Mouse (Mus musculus): ENCODE measurements around the gene Slit3. TPM values are rescaled to one million over a fixed set of nuclear protein-coding genes. Genes with fewer than 3 reads are reported as not detected.

The Slit3 gene
- total and polyA plus RNA-seq, 3 experiments = not detected

- H3K9ac ChIP-seq (ENCODE audit: control insufficient read depth, low read depth, low read length, poor library complexity, severe bottlenecking) = no peak overlapping the region
- no peaks in the 10 kb centered on the region for H3K27me3 ChIP-seq (ENCODE audit: control insufficient read depth in 1 of 2, insufficient read depth in 2 of 2, low read length in 2 of 2)
- no peaks in the 10 kb centered on the region for H3K79me2 ChIP-seq (ENCODE audit: control insufficient read depth, insufficient read depth, low read length, poor library complexity)
- no peaks in the 10 kb centered on the region for H3K9me3 ChIP-seq (replicated peaks; ENCODE audit: insufficient read depth, low read length)
- no peak for DNase-seq (ENCODE audit: low read depth, low spot score)
- H3K36me3 ChIP-seq (ENCODE audit: control insufficient read depth in 1 of 2, insufficient read depth in 2 of 2, low read length in 2 of 2) = no peaks in the 10 kb centered on the region
- no peak overlapping the region for H3K27ac ChIP-seq (ENCODE audit: control insufficient read depth, low read depth, low read length)
- no peaks in the 10 kb centered on the region for H3K4me1 ChIP-seq (ENCODE audit: control insufficient read depth in 1 of 2, insufficient read depth in 2 of 2, low read length in 2 of 2)
- H3K4me3 ChIP-seq (ENCODE audit: control insufficient read depth in 1 of 2, insufficient read depth in 1 of 2, low read depth in 2 of 2, low read length in 2 of 2) = no peak overlapping the region
- TF ChIP-seq USF1 (IDR thresholded peaks at IDR 0.05; ENCODE audit: low read depth, low read length) (no peak), SIN3A (IDR thresholded peaks at IDR 0.05; ENCODE audit: low read length) (no peak), NRF1 (IDR thresholded peaks at IDR 0.05; ENCODE audit: insufficient read depth, low read depth, low read length, poor library complexity, severe bottlenecking) (no peak), RAD21 (IDR thresholded peaks at IDR 0.05; ENCODE audit: low read depth, low read length) (no peak), MAFK (IDR thresholded peaks at IDR 0.05; ENCODE audit: borderline replicate concordance, low read depth, low read length) (no peak), CTCF (IDR thresholded peaks at IDR 0.05 in 2 of 3, conservative IDR thresholded peaks at IDR 0.05 in 1 of 3; ENCODE audit: control insufficient read depth in 1 of 3, insufficient read depth in 1 of 3, low read depth in 2 of 3, low read length in 3 of 3, poor library complexity in 1 of 3, severe bottlenecking in 1 of 3) (no peak), TCF12 (IDR thresholded peaks at IDR 0.05; ENCODE audit: low read depth, low read length) (no peak), GATA1 (IDR thresholded peaks at IDR 0.05; ENCODE audit: low read depth, low read length) (no peak), KAT2A (conservative IDR thresholded peaks at IDR 0.05; ENCODE audit: low read depth, low read length) (no peak), NELFE (IDR thresholded peaks at IDR 0.05; ENCODE audit: low read depth, low read length) (no peak), MYC (IDR thresholded peaks at IDR 0.05; ENCODE audit: low read depth, low read length) (no peak), HCFC1 (IDR thresholded peaks at IDR 0.05; ENCODE audit: low read depth, low read length) (no peak), BHLHE40 (IDR thresholded peaks at IDR 0.05; ENCODE audit: borderline replicate concordance, low read depth, low read length) (no peak), ZC3H11A (IDR thresholded peaks at IDR 0.05; ENCODE audit: low read depth, low read length) (no peak), E2F4 (IDR thresholded peaks at IDR 0.05; ENCODE audit: borderline replicate concordance, low read depth, low read length) (no peak)
Observed at GRCm38 (mm10) chr11:35296803-35297202, 175.8 kb downstream of the Slit3 start.

GRCm38 (mm10) chr11:35297319-35297718, 176.3 kb downstream of the Slit3 start:
- Histone ChIP-seq H3K36me3 (ENCODE audit: control insufficient read depth in 1 of 2, insufficient read depth in 2 of 2, low read length in 2 of 2) (no peaks in the 10 kb centered on the region), H3K27me3 (ENCODE audit: control insufficient read depth in 1 of 2, insufficient read depth in 2 of 2, low read length in 2 of 2) (no peaks in the 10 kb centered on the region), H3K4me1 (ENCODE audit: control insufficient read depth in 1 of 2, insufficient read depth in 2 of 2, low read length in 2 of 2) (no peaks in the 10 kb centered on the region), H3K79me2 (ENCODE audit: control insufficient read depth, insufficient read depth, low read length, poor library complexity) (no peaks in the 10 kb centered on the region), H3K27ac (ENCODE audit: control insufficient read depth, low read depth, low read length) (no peak overlapping the region), H3K9me3 (replicated peaks; ENCODE audit: insufficient read depth, low read length) (no peaks in the 10 kb centered on the region), H3K4me3 (ENCODE audit: control insufficient read depth in 1 of 2, insufficient read depth in 1 of 2, low read depth in 2 of 2, low read length in 2 of 2) (no peak overlapping the region), H3K9ac (ENCODE audit: control insufficient read depth, low read depth, low read length, poor library complexity, severe bottlenecking) (no peak overlapping the region)
- TF ChIP-seq RCOR1 (IDR thresholded peaks at IDR 0.05; ENCODE audit: low read depth, low read length) (no peak), POLR2A (IDR thresholded peaks at IDR 0.05; ENCODE audit: control insufficient read depth in 1 of 2, insufficient read depth in 1 of 2, low read depth in 1 of 2, low read length in 2 of 2, poor library complexity in 1 of 2) (no peak)
- no peak for DNase-seq (ENCODE audit: low read depth, low spot score)

All from MEL (cell line).